Mouse (Mus musculus): ENCODE measurements around the gene Lrrfip1.

Gene Lrrfip1

DNA sequence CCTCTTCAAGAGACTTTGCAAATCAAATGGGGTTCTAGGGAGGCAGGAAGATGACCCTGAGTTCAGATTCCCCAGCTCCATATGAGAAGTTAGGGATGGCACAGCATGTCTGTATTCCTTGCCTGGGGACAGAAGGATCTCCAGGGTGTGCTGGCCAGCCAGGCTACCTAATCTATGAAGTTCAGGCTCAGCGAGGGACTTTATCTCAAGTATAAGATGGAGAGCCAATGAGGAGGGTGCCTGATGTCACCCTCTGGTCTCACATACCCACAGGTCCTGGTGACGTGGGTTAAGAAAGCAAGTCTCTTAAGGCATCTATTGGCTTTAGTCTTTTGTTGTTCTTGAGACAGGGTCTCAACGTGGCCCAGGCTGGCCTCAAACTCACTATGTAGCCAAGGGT is 124.9 kb downstream of the Lrrfip1 start:
- DNase-seq (ENCODE audit: low spot score in 2 of 2): no peak

DNA sequence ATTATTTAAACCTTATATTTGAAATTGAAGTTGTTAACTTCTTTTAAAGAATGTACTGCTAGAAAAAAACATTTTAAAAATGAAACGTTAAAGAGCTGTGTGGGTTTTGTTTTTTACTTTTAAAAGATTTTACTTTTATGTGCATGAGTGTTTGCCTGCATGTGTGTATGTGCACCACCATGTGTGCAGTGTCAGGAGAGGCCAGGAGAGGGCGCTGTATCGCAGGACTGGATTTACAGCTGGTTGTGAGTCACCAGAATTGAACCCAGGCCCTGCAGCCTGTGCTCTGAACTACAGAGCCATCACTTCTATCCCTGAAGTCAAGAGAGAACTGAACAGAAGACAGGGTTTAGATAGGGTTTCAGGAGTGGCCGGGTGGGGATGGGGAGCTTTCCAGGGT is 130.3 kb downstream of the Lrrfip1 start:
- no peak for DNase-seq (ENCODE audit: low spot score in 2 of 2)

DNA sequence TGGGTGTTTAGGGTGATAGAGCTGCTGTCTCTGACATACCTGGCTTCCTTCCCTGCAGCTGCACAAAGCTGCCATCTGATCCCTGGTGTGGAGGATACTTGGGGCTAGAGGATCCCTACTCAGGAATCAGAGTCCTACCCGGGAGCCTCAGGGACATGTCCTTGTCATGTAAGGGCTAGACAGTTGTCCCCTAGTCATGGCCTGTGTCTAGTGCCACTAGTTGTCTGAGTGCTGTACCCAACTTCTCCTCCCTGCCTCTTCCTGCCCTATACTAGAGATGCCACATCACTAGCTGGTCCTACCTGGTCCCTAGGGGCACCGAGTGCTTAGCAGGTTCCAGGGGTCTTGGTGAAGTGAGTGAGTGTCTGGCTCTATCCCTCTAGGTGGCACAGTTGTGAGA is 138.5 kb downstream of the Lrrfip1 start:
- no peak for DNase-seq (ENCODE audit: low spot score in 2 of 2)

DNA sequence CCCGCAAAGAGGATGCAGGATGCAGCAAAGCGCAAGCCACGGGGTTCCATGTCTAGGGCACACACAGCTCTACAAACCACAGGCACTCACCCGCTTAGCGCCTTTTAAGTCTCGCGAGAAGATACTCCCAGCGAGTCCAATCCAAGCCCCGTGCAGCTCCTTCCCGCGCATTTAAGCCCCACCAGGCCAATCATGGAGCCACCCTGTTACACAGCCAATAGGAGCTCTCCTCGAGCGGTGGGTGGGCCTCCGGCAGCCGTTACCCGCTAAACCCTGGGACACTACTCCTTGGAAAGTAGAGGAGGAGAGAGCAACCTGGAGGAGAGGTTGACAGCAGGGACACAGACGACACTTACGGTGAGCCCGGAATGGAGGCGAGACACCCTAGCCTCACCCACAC is 146.3 kb downstream of the Lrrfip1 start, which contains the start of gene Rbm44:
TSS of gene Rbm44 (plus strand) at position 277 of the 400 bp plus-strand sequence.
- no peak for DNase-seq (ENCODE audit: low spot score in 2 of 2)

DNA sequence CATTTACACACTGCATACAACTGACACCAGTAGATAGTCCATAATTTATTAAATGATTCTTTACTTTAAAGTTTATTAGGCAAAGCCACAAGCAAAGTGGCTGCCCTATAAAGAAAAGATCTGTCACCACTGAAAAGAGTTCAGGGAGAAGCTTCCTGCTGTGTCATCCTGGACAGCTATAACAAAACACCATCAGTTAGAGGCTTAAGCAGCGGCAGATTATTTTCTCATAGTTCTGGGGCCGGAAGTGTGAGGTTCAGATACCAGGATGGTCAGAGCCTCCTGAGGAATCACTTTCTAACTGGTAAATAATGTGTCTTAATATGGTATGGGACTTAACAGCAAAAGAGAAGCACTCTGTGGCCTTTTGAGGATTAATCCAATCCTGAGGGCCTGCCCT is 153.0 kb downstream of the Lrrfip1 start:
- DNase-seq (ENCODE audit: low spot score in 2 of 2): no peak

DNA sequence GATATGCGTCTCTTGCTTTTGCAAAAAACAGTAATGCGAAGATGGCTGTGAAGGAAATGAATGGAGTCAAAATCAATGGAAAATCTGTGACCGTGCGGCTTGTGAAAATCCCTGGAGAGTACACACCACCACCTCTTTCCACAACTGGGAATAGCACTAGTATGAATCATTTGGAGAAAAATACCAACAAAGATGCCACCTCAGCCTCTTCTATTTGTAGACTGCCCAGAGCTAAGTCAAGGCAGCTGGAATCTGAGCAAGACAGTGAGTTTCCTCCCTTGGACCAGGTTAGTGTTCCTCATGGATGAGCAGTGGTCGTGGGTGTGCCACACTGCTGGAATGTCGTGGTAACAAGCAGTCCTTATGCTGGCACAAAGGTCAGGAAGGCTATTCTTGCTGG is 168.3 kb downstream of the Lrrfip1 start:
- no peak for DNase-seq (ENCODE audit: low spot score in 2 of 2)

DNA sequence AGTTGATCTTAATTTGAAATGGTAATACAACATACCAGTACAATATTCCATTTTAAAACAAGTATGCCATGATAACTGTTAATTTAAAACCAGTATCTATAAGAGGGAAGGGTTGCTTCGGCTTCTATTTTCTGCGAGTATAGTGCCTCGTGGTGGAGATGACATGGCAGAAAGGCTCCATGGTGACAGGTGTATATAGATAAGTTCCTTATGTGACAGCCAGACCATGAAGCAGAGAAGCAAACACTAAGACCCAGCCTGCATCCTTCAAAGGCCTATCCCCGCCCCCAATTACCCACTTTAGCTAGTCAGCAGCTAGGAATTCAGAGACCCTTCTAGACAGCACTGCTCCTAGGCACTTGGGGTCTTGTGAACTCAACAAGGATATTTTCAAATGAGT is 170.6 kb downstream of the Lrrfip1 start:
- DNase-seq (ENCODE audit: low spot score in 2 of 2): no peak

DNA sequence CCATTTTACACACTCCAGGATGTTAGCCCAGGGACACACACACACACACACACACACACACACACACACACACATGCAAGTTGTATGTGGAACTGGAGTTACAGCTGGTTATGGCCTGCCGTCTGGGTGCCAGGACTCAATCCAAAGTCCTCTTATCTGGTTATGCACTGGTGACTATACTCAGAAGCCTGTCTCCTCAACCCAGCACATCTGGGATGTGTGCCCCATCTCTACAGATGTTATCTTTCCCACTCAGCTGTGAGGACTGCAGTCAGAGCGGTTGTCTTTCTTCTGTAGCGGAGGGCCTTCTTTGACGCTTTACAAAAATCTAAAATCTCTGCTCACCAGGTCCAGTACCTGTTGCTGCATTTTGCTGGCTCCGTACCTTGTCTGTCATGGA is 176.3 kb downstream of the Lrrfip1 start:
- no peak for DNase-seq (ENCODE audit: low spot score in 2 of 2)

DNA sequence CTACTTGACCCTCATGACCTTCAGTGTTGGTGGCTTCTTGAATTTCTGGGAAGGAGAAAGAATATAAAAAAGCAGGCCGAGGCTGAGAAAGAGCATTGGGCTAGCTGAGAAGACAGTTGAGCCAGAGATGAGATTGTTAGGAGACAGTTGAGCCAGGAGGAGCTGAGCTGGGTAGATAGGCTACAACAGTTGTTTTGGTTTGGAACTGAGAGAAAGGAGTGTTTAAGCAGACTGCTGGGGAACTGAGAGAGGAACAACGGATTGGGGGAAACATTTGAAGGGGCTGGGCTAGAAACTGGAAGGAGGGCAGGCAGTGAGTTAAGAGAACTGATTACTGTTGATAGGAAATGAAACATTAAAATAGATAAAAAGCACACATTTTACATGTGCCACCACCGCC is 177.5 kb downstream of the Lrrfip1 start:
- no peak for DNase-seq (ENCODE audit: low spot score in 2 of 2)

DNA sequence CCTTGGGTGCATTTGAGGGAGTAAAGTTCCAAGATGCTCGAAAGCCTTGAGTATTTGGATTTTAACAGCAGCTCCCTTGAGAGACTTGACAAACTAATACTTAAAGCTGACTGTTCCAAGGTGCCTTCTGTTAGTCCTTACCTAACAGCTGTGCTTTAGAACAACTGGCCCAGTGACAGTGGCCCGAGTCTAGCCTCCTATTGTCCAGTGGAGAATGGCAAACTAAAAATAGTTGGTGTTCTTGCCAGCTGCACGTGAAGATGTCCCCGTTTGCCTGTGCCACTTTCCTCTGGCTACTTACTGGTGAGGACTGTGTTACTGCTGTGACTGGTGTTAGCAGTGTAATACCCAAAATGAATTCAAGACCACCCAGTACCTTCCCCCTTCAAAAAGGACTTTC is 178.3 kb downstream of the Lrrfip1 start:
- DNase-seq (ENCODE audit: low spot score in 2 of 2): no peak
